Mouse (Mus musculus): ENCODE data around the gene Myadml2.

DNA sequence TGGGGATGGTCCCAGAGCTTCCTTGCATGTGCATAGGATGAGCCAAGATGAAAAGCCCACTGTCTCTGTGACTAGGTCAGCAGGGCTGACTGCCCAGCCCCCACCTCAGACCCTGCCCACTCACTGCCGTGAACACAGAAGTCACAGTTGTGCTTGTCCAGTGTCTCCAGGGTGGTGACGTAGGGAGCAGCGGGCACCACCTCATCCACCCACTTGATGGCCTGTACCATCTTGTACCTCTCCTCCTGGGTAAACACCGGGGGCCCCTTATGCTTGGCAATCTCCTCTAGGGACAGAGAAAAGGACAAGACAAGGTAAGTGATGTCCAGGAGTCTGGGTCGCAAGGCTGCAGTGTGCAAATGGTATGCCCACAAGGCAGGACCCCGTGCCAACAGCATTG lies 32.8 kb downstream of the Myadml2 start:
- no peak for TF ChIP-seq CTCF (conservative IDR thresholded peaks at IDR 0.05; ENCODE audit: low read length)
- no peak for TF ChIP-seq POU5F1 (IDR thresholded peaks at IDR 0.05; ENCODE audit: borderline replicate concordance, low read length)
